Mouse (Mus musculus): ENCODE measurements around the gene Armc2.
"Not testable (repeated sequence)": the region's sequence is repeated elsewhere in the genome, so short reads cannot be mapped to it uniquely, and the experiment has no call there.

Gene Armc2

GRCm38 (mm10) chr10:41967915-41968635 is 50.2 kb downstream of the Armc2 start:
- no peak for DNase-seq (ENCODE audit: low read depth, low spot score)

DNA sequence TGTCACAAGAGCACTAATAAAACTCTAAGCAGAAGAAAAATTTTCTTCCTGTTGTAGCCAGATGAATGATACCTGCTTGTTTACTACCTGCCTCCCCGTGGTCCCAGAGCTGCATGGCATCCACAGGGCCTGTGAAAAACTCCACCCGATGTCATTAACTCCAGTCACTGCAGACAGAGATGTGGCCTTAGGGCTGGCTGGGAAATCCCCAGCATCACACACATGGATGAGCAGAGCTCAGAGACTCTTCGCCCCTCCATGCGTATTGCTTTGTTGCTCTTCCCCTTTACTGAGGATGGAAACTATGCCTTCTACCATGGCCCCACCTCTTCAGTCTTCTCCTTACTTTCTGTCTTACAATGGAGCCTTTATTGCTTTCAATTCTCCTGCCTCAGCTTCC is 55.5 kb downstream of the Armc2 start:
- no peak for DNase-seq (ENCODE audit: low read depth, low spot score)

DNA sequence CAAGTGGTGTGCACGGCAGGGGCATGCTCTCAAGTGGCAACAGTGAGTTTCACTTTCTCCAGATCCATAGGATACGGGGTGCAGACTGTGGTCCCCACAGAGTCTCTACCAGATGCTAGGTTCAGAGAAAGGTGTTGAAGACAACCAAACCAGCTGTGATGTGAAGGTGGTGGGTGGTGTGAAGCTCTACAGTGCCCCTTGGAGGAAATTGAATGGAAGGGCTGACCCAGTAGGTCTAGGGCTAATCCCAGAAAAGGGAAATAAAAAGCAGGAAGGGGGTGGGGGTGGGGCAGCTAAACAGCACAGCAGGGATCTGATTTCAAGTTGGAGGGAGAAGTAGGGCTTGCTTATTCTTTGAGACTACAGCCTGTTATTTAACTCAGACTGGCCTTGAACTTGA is 58.4 kb downstream of the Armc2 start:
- DNase-seq (ENCODE audit: low read depth, low spot score) = peak; percentile 25

DNA sequence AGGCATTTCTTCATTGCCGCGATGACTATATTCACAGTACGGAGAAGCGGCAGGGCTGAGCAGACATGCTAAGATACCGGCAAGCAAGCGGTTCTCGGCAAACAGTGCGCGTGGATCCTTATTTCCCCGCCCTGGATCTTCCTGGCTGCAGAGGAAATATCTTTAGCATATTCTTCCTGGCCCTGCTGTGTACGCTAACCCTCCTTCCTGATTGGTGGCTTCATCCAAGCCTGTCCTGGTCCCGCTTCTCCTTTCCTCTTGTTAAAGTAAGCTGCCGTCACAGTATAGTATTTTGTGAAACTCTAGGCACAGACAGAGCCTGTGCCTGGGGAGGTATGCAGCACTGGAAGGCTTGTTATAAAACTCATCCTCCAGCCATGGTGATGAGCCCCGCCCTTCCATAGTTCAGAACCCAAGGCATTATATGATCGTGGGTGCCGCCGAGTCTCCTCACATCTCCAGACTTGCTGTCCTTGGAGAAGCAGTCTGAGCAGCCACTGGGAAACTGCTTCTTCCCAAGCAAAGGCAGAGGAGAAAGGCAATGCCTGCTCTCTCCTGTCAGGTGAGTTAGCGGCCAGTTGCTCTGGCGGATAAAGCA is 59.5 kb downstream of the Armc2 start:
- no peak for DNase-seq (ENCODE audit: low read depth, low spot score)

DNA sequence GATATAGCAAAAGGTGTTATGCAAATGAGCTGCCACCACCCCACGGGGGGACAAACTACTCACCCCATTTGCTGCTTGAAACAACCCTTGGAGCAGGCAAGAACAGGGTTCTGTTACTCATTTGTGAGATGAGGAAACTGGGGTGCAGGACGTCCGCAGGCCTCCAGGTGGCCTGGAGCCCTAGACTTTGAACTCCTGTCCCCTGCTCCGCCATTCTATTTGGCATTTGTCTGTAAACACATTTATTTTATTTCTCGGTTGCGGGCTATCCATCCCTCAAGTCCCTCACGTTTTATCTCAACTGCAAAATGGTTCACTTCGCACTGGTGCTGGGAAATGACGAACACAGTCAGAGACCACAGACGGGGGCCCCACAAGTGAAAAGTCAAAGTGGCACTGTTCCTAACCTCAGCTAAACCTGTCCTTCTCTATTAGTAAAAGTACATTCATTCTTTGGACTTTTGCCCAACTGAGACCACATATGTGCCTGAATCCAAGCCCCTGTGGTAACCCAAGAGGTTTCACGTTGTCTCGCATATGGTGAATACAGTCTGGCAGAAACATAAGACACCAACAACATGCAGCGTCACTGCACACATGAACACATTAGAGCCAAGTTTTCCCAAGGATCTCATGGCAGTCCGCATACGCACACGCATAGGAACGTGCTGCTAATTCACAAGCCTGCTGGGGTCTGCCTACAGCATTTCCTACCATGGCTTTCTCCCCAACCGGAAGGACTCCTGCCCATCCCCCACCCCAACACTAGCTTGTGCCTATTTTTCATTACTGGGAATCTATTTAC is 60.6 kb downstream of the Armc2 start:
- DNase-seq (ENCODE audit: low read depth, low spot score) = no peak

- no peak for DNase-seq (ENCODE audit: low read depth, low spot score)
These were observed 64.7 kb downstream of the Armc2 start for GRCm38 (mm10) chr10:41953528-41953864.

- DNase-seq (ENCODE audit: low read depth, low spot score) = no peak
These were observed 65.3 kb downstream of the Armc2 start for GRCm38 (mm10) chr10:41952850-41953527.

DNA sequence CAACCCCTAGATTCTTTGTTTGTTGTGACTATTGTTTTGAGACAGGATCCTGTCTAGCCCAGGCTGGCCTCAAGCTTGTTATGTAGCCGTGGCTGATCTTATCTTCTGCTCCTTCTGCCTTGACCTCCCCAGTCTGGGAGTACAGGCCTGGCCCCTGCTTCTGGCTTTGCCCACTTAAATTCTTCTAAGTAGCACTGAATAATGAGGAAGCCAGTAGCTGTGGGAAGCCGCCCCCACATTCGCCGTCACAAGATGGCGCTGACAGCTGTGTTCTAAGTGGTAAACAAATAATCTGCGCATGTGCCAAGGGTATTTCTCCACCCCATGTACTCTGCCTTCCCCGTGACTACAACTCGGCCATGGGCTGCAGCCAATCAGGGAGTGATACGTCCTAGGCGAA is 65.9 kb downstream of the Armc2 start:
- DNase-seq (ENCODE audit: low read depth, low spot score) = not testable (repeated sequence)

DNA sequence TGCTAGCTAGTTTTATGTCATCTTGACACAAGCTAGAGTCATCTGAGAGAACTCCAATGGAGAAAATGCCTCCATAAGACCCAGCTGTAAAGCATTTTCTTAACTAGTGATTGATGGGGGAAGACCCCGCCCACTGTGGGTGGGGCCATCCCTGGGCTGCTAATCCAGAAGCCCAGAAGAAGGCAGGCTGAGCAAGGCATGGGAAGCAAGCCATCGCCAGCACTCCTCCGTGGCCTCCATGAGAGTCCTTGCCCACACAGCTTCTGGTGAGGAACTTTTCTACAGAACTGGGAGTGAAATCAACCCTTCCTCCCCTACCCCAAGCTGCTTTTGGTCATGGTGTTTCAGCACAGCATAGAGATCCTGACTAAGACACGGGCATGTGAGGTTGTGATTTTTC is 79.2 kb downstream of the Armc2 start:
- no peak for DNase-seq (ENCODE audit: low read depth, low spot score)

DNA sequence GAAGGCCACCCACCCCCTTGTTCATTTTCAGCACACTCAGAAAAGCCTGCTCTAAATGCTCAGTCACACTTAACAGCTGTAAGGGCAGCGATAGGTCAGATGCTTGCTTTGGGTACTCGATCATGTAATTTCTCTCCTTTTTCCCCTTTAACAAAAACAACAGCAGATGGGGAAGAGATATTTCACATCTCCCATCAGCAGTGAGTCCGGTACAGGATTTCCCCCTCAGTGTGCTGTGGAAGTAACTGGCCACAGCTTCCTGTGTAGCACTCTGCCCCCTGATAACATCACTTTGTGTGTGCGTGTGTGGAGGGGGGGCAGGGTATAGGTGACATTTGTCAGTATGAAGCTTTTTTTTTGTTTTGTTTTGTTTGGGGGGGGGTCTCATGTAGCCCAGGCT is 81.1 kb downstream of the Armc2 start:
- DNase-seq (ENCODE audit: low read depth, low spot score) = no peak

DNA sequence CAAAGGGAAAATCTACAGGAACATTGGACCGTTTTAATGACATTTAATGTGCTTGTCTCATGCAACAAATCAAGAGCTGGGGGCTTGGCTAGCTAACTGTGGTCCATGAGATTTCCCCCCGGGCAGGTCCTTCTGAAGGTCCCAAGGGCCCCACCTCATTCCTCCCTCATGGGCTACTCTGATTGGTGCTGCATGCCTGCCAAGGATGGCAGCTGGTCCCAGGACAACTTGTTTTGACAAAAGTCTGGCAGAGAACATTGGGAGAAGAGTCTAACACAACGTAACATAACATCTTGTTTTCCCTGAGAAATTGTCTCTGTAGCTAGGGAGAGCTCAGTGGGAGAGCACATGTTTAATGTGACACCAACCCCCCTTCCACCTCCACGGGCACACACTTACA is 82.1 kb downstream of the Armc2 start:
- DNase-seq (ENCODE audit: low read depth, low spot score) = no peak

- DNase-seq (ENCODE audit: low read depth, low spot score) = no peak
These were observed 82.8 kb downstream of the Armc2 start for GRCm38 (mm10) chr10:41935476-41935829.

DNA sequence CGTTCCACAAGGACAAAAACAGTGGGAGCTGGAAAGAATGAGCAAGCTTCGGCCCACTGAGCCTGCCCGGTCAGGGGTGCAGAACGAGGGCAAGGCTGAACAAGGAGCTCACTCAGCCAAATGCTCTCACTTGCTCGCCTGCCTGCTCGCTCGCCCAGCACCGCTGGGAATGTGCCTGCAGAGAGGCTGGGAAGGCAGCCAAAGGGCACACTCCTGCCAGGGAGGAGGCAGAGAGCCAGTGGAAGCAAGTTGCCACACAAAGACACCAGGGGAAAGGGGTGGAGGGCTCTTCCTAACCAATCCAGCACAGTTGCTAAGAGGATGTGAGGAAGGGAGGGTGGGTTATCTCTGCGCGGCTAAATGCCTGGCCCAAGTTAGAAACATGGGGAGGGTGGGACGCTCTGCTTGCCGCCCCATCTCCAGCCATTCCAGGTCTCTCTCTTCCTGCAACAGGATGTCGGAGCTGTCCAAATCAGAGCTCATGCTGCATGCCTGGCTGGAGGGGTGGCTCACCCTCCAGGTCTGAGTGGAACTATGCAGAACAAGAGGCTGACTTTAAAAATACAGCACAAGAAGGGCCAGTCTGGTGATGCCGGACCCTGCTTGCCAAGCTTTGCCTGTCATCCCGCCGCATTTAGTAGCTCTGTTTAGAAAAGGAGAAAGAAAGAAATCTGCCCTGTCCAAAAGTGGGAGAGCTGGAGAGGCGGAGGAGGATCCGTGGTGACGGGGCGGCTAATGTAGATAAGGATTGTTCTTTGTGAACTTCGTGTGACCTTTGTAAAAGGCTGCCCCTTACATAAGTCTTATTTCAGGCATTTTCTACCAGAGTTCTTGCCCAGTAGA is 83.4 kb downstream of the Armc2 start:
- peak; percentile 9 for DNase-seq (ENCODE audit: low read depth, low spot score)

- peak; percentile 25 for DNase-seq (ENCODE audit: low read depth, low spot score)
These were observed 84.7 kb downstream of the Armc2 start for GRCm38 (mm10) chr10:41933536-41933935.

GRCm38 (mm10) chr10:41932943-41933342 is 85.3 kb downstream of the Armc2 start:
- DNase-seq (ENCODE audit: low read depth, low spot score) = no peak

- DNase-seq (ENCODE audit: low read depth, low spot score) = no peak
These were observed 86.3 kb downstream of the Armc2 start for GRCm38 (mm10) chr10:41931962-41932361.

GRCm38 (mm10) chr10:41930966-41931365 is 87.3 kb downstream of the Armc2 start:
- DNase-seq (ENCODE audit: low read depth, low spot score) = no peak

GRCm38 (mm10) chr10:41926726-41927125 is 91.5 kb downstream of the Armc2 start:
- no peak for DNase-seq (ENCODE audit: low read depth, low spot score)

- DNase-seq (ENCODE audit: low read depth, low spot score) = no peak
These were observed 105.8 kb downstream of the Armc2 start for GRCm38 (mm10) chr10:41912290-41912994.

DNA sequence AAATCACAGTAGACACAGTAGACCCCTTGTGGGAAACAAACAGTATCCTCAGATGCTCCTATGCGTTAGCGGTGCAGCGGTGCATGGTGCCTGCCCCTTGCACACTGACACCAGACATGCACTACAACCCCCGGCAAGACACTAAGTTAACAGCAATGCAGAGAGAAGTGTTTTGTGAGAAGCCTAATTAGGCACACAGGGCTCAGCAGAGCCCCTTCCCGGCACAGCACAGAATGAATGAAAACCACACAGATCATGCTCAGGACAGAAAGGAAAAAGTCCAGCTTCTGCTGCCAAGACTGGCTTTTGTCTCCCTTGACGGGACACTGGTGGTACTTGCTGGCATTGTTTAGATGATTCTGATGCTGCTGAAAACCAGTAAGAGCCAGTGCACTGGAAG is 109.3 kb downstream of the Armc2 start:
- DNase-seq (ENCODE audit: low read depth, low spot score) = no peak

DNA sequence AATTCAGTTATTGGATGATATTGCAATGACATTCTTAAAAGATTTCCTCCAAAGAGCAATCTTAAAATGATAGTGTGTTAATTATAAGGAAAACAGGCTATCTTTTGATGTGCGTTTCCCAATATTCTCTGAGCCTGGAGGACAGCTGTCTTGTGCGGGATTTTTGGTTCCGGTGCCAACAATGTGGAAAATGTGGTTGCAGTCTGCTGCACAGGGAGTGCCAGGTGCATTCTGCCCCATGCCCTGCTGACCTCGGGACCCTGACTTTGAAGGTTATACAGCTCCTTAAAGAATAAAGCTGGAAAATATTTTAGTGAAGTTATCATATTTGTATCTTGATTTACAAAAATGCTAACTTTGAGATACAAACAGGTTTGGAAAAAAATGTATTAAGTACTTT is 110.3 kb downstream of the Armc2 start:
- DNase-seq (ENCODE audit: low read depth, low spot score) = no peak

Measured in forelimb bud, embryonic 11.5 days (tissue).